Mouse (Mus musculus): ENCODE measurements around the gene Arhgap22. TPM values are rescaled to one million over a fixed set of nuclear protein-coding genes. Genes with fewer than 3 reads are reported as not detected.

Gene Arhgap22
- polyA plus RNA-seq, 1 experiment from 2014 or later: 1.9 TPM

GRCm38 (mm10) chr14:33225235-33225634 lies 11.4 kb downstream of the Arhgap22 start:
- H3K9ac ChIP-seq: no peak overlapping the region
- no peak overlapping the region for H3K4me3 ChIP-seq
- no peaks in the 10 kb centered on the region for H3K27me3 ChIP-seq
- 92% methylated on average over 4 of the region's 4 CpGs for WGBS
- H3K9me3 ChIP-seq: no peaks in the 10 kb centered on the region
- H3K36me3 ChIP-seq: no peaks in the 10 kb centered on the region
- no peak for ATAC-seq (ENCODE audit: low FRiP score)
- H3K4me1 ChIP-seq (replicated peaks): no peaks in the 10 kb centered on the region
- H3K4me2 ChIP-seq: no peak overlapping the region
- no peak overlapping the region for H3K27ac ChIP-seq

GRCm38 (mm10) chr14:33230672-33231071 lies 16.8 kb downstream of the Arhgap22 start:
- H3K9me3 ChIP-seq: no peaks in the 10 kb centered on the region
- no peaks in the 10 kb centered on the region for H3K27me3 ChIP-seq
- no peaks in the 10 kb centered on the region for H3K36me3 ChIP-seq
- no peak overlapping the region for H3K27ac ChIP-seq
- H3K9ac ChIP-seq: no peak overlapping the region
- 90% methylated on average over 4 of the region's 4 CpGs for WGBS
- no peak overlapping the region for H3K4me3 ChIP-seq
- H3K4me1 ChIP-seq (replicated peaks): no peaks in the 10 kb centered on the region
- H3K4me2 ChIP-seq: no peak overlapping the region
- no peak for ATAC-seq (ENCODE audit: low FRiP score)

- no peaks in the 10 kb centered on the region for H3K4me1 ChIP-seq (replicated peaks)
- H3K4me3 ChIP-seq: no peak overlapping the region
- H3K4me2 ChIP-seq: no peak overlapping the region
- H3K36me3 ChIP-seq: no peaks in the 10 kb centered on the region
- H3K9ac ChIP-seq: no peak overlapping the region
- ATAC-seq (ENCODE audit: low FRiP score): no peak
- no peak overlapping the region for H3K27ac ChIP-seq
- no peaks in the 10 kb centered on the region for H3K9me3 ChIP-seq
- 96% methylated on average over 3 of the region's 3 CpGs for WGBS
- H3K27me3 ChIP-seq: no peaks in the 10 kb centered on the region
Observed at GRCm38 (mm10) chr14:33231311-33231710, 17.5 kb downstream of the Arhgap22 start.

- Histone ChIP-seq H3K36me3 (no peaks in the 10 kb centered on the region), H3K4me2 (no peak overlapping the region), H3K9ac (no peak overlapping the region), H3K4me1 (replicated peaks) (no peaks in the 10 kb centered on the region), H3K4me3 (no peak overlapping the region), H3K27me3 (no peaks in the 10 kb centered on the region), H3K9me3 (no peaks in the 10 kb centered on the region), H3K27ac (no peak overlapping the region)
- 78% methylated on average over 5 of the region's 5 CpGs for WGBS
- no peak for ATAC-seq (ENCODE audit: low FRiP score)
Observed at GRCm38 (mm10) chr14:33232048-33232447, 18.2 kb downstream of the Arhgap22 start.

GRCm38 (mm10) chr14:33235661-33236060 lies 21.8 kb downstream of the Arhgap22 start:
- WGBS: 81% methylated on average over 6 of the region's 6 CpGs
- Histone ChIP-seq H3K4me1 (replicated peaks) (no peaks in the 10 kb centered on the region), H3K9me3 (no peaks in the 10 kb centered on the region), H3K4me3 (no peak overlapping the region), H3K36me3 (no peaks in the 10 kb centered on the region), H3K27ac (no peak overlapping the region), H3K9ac (no peak overlapping the region), H3K4me2 (no peak overlapping the region), H3K27me3 (no peaks in the 10 kb centered on the region)
- ATAC-seq (ENCODE audit: low FRiP score): no peak

GRCm38 (mm10) chr14:33240400-33240799 lies 26.6 kb downstream of the Arhgap22 start:
- WGBS: 73% methylated on average over 2 of the region's 2 CpGs
- Histone ChIP-seq H3K4me1 (replicated peaks) (no peaks in the 10 kb centered on the region), H3K4me3 (no peak overlapping the region), H3K27ac (no peak overlapping the region), H3K9ac (no peak overlapping the region), H3K4me2 (no peak overlapping the region), H3K9me3 (no peaks in the 10 kb centered on the region), H3K36me3 (no peaks in the 10 kb centered on the region), H3K27me3 (peaks cover 4% of the 10 kb centered on the region)
- no peak for ATAC-seq (ENCODE audit: low FRiP score)

- Histone ChIP-seq H3K27me3 (peaks cover 10% of the 10 kb centered on the region), H3K4me3 (no peak overlapping the region), H3K4me2 (no peak overlapping the region), H3K27ac (no peak overlapping the region), H3K9ac (no peak overlapping the region), H3K36me3 (no peaks in the 10 kb centered on the region), H3K9me3 (no peaks in the 10 kb centered on the region), H3K4me1 (replicated peaks) (peaks cover 6% of the 10 kb centered on the region; the same call in 1 of the 2 replicates)
- 62% methylated on average over 2 of the region's 2 CpGs for WGBS
- ATAC-seq (ENCODE audit: low FRiP score): no peak
Observed at GRCm38 (mm10) chr14:33243261-33243660, 29.4 kb downstream of the Arhgap22 start.

GRCm38 (mm10) chr14:33244519-33244918 lies 30.7 kb downstream of the Arhgap22 start:
- Histone ChIP-seq H3K36me3 (no peaks in the 10 kb centered on the region), H3K4me2 (no peak overlapping the region), H3K27me3 (peaks cover 18% of the 10 kb centered on the region), H3K27ac (no peak overlapping the region), H3K4me3 (no peak overlapping the region), H3K4me1 (replicated peaks) (peaks cover 6% of the 10 kb centered on the region; the same call in 1 of the 2 replicates), H3K9ac (no peak overlapping the region), H3K9me3 (no peaks in the 10 kb centered on the region)
- ATAC-seq (ENCODE audit: low FRiP score): no peak
- 58% methylated on average over 3 of the region's 3 CpGs for WGBS

- no peak overlapping the region for H3K9ac ChIP-seq
- no peaks in the 10 kb centered on the region for H3K36me3 ChIP-seq
- peaks cover 21% of the 10 kb centered on the region for H3K27me3 ChIP-seq
- H3K27ac ChIP-seq: no peak overlapping the region
- WGBS: 68% methylated on average over 2 of the region's 2 CpGs
- H3K4me1 ChIP-seq (replicated peaks): peaks cover 7% of the 10 kb centered on the region
- H3K4me2 ChIP-seq: no peak overlapping the region
- no peak for ATAC-seq (ENCODE audit: low FRiP score)
- no peaks in the 10 kb centered on the region for H3K9me3 ChIP-seq
- H3K4me3 ChIP-seq: no peak overlapping the region
Observed at GRCm38 (mm10) chr14:33244946-33245345, 31.1 kb downstream of the Arhgap22 start.

GRCm38 (mm10) chr14:33246476-33246875 lies 32.6 kb downstream of the Arhgap22 start:
- H3K27me3 ChIP-seq: peaks cover 37% of the 10 kb centered on the region
- H3K4me3 ChIP-seq: no peak overlapping the region
- WGBS: 26% methylated on average over 8 of the region's 8 CpGs
- H3K9me3 ChIP-seq: no peaks in the 10 kb centered on the region
- H3K9ac ChIP-seq: no peak overlapping the region
- H3K27ac ChIP-seq: no peak overlapping the region
- H3K4me1 ChIP-seq (replicated peaks): peaks cover 21% of the 10 kb centered on the region
- no peak for ATAC-seq (ENCODE audit: low FRiP score)
- no peak overlapping the region for H3K4me2 ChIP-seq
- no peaks in the 10 kb centered on the region for H3K36me3 ChIP-seq

GRCm38 (mm10) chr14:33247623-33248022 lies 33.8 kb downstream of the Arhgap22 start:
- Histone ChIP-seq H3K9me3 (no peaks in the 10 kb centered on the region), H3K4me2 (no peak overlapping the region), H3K27ac (no peak overlapping the region), H3K27me3 (peaks cover 45% of the 10 kb centered on the region), H3K4me1 (replicated peaks) (peaks cover 21% of the 10 kb centered on the region), H3K4me3 (no peak overlapping the region), H3K36me3 (no peaks in the 10 kb centered on the region), H3K9ac (no peak overlapping the region)
- ATAC-seq (ENCODE audit: low FRiP score): no peak
- WGBS: 29% methylated on average over 11 of the region's 11 CpGs

GRCm38 (mm10) chr14:33248741-33249140 lies 34.9 kb downstream of the Arhgap22 start:
- ATAC-seq (ENCODE audit: low FRiP score): no peak
- WGBS: 87% methylated on average over 5 of the region's 5 CpGs
- no peak overlapping the region for H3K4me2 ChIP-seq

GRCm38 (mm10) chr14:33250215-33250939 lies 36.6 kb downstream of the Arhgap22 start:
- Histone ChIP-seq H3K9ac (peak overlapping the region; percentile 59), H3K4me3 (peak overlapping the region; percentile 40), H3K4me1 (replicated peaks) (peaks cover 21% of the 10 kb centered on the region), H3K27ac (no peak overlapping the region), H3K36me3 (no peaks in the 10 kb centered on the region), H3K4me2 (peak overlapping the region; percentile 79), H3K9me3 (no peaks in the 10 kb centered on the region), H3K27me3 (peaks cover 42% of the 10 kb centered on the region)
- WGBS: 1% methylated on average over 30 of the region's 30 CpGs
- ATAC-seq (ENCODE audit: low FRiP score): peak; percentile 59; the same call in 1 of the 2 replicates

More at GRCm38 (mm10) chr14:33248741-33249140, 34.9 kb downstream of the Arhgap22 start:
- Histone ChIP-seq H3K9ac (no peak overlapping the region), H3K36me3 (no peaks in the 10 kb centered on the region), H3K27ac (no peak overlapping the region), H3K4me3 (no peak overlapping the region), H3K27me3 (peaks cover 46% of the 10 kb centered on the region), H3K9me3 (no peaks in the 10 kb centered on the region), H3K4me1 (replicated peaks) (peaks cover 21% of the 10 kb centered on the region)
